Mouse (Mus musculus) intestine, embryonic 15.5 days (tissue): ENCODE data around the gene Haus3. TPM values are rescaled to one million over a fixed set of nuclear protein-coding genes. Genes with fewer than 3 reads are reported as not detected.

Experiments
- ATAC-seq: fragments of 200-750 bp; cut with Nextera tagmentation; 2 replicates; pipeline ENCODE4 v1.8.0; 2017; ENCODE audit warnings: moderate TSS enrichment, moderate library complexity
- H3K27ac ChIP-seq: fragments of 300-500 bp; sonication (generic); 2 replicates; pipeline ENCODE4 v1.5.1; 2015; ENCODE audit warnings: mild to moderate bottlenecking, inconsistent platforms
- H3K27me3 ChIP-seq: fragments of 300-500 bp; sonication (generic); replicated peaks from 2 replicates; pipeline ENCODE4 v1.6.1; 2015; ENCODE audit warnings: inconsistent platforms
- H3K36me3 ChIP-seq: fragments of 300-500 bp; sonication (generic); 2 replicates; pipeline ENCODE4 v1.6.1; 2015; ENCODE audit warnings: inconsistent platforms
- H3K4me1 ChIP-seq: fragments of 300-500 bp; sonication (generic); replicated peaks from 2 replicates; pipeline ENCODE4 v1.6.1; 2015; ENCODE audit warnings: inconsistent platforms
- H3K4me2 ChIP-seq: fragments of 300-500 bp; sonication (generic); replicated peaks from 2 replicates; pipeline ENCODE4 v1.6.1; 2015; ENCODE audit warnings: mild to moderate bottlenecking, inconsistent platforms
- H3K4me3 ChIP-seq: fragments of 300-500 bp; sonication (generic); replicated peaks from 2 replicates; pipeline ENCODE4 v1.5.1; 2015; ENCODE audit warnings: inconsistent platforms
- H3K9ac ChIP-seq: fragments of 300-500 bp; sonication (generic); 2 replicates; pipeline ENCODE4 v1.6.1; 2015; ENCODE audit warnings: inconsistent platforms
- H3K9me3 ChIP-seq: fragments of 300-500 bp; sonication (generic); 2 replicates; pipeline ENCODE4 v1.6.1; 2016; ENCODE audit warnings: inconsistent platforms
- WGBS: fragments of 180-500 bp; shearing (Covaris S2); methylation state at CpG from one replicate; pipeline ENCODE4 v1.1.7; 2015; 5-methylcytosine and 5-hydroxymethylcytosine counted together
- polyA plus RNA-seq: library from polyadenylated mRNA; unstranded; fragments of >200 nt; fragmentation: Nextera tagmentation; extraction: Ambion mirVana; gene quantifications from 2 replicates; pipeline ENCODE4 v1.2.1, GENCODE M21; 2015

The Haus3 gene
- polyA plus RNA-seq: 30.1 and 34.4 TPM in 2 replicates

DNA sequence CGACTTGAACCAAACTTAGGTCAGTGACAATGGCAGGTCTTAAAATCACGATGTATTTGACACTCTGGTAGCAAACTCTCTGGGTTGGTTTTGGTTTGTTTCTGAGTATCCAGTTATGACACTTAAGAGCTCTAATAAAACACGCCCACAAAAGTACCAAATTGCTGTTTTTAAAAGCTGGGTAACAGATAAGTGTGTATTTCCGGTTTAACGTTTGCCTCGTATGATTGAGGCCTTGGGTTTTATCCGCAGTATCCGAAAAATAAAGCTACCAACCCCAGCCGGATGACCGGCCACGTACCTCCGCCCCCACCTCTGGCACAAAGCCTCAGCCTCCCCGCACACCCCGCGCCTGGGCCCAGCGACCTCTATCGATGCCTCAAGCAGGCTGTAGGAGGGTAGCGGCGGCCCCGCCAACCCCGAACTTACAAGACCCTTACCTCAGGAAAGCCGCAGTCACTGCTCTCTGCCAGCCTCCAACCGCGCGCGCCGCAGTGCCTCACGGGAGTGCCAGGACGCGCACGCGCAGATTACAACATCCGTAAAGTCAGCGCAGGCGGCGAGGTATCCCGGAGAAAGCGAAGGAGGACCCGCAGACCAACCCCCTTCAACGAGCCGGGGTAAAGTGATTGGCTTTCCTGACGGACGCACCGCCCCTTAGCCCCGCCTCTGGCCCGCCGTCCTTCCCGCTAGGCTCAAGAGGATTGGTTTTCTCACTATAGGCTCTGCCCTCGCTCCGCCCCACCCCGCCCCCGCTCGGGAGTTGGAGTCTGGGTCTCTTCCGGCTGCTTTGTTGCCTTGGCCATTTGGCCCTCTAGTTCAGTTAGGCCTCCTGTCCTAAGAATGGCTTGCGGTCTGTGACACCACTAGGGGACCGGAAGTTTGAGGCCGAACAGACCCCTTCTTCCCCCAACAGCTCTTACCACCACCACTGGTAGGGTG is at the start of gene Haus3, which contains the start of gene Poln:
Gene Haus3, minus strand, starts transcription at position 578 of the 942 bp plus-strand sequence.
Gene Poln, minus strand, starts transcription at position 499 of the 942 bp plus-strand sequence.
- H3K4me2 ChIP-seq: peak within 1 kb of the TSS; percentile 71
- no peaks in the 10 kb centered on the region for H3K4me1 ChIP-seq
- H3K9ac ChIP-seq: peak within 1 kb of the TSS; percentile 77
- WGBS: under 1% methylated on average over 57 of the region's 57 CpGs
- H3K27me3 ChIP-seq: no peaks in the 10 kb centered on the region
- no peaks in the 10 kb centered on the region for H3K36me3 ChIP-seq
- no peaks in the 10 kb centered on the region for H3K9me3 ChIP-seq
- H3K4me3 ChIP-seq: peak within 1 kb of the TSS; percentile 62
- peak; percentile 100 for ATAC-seq
- H3K27ac ChIP-seq: peak within 1 kb of the TSS; percentile 87

- 46% methylated on average over 5 of the region's 5 CpGs for WGBS
- ATAC-seq: no peak
- Histone ChIP-seq H3K36me3 (no peaks in the 10 kb centered on the region), H3K4me2 (no peak overlapping the region), H3K4me1 (peaks cover 7% of the 10 kb centered on the region; the same call in 1 of the 2 replicates), H3K4me3 (no peak overlapping the region), H3K27me3 (no peaks in the 10 kb centered on the region), H3K27ac (no peak overlapping the region), H3K9me3 (no peaks in the 10 kb centered on the region), H3K9ac (no peak overlapping the region)
Measured at GRCm38 (mm10) chr5:34218672-34219071, 49.3 kb upstream of the Haus3 start.

GRCm38 (mm10) chr5:34217756-34218155 is 48.4 kb upstream of the Haus3 start:
- WGBS: 42% methylated on average over 9 of the region's 9 CpGs
- H3K9me3 ChIP-seq: no peaks in the 10 kb centered on the region
- ATAC-seq: no peak

DNA sequence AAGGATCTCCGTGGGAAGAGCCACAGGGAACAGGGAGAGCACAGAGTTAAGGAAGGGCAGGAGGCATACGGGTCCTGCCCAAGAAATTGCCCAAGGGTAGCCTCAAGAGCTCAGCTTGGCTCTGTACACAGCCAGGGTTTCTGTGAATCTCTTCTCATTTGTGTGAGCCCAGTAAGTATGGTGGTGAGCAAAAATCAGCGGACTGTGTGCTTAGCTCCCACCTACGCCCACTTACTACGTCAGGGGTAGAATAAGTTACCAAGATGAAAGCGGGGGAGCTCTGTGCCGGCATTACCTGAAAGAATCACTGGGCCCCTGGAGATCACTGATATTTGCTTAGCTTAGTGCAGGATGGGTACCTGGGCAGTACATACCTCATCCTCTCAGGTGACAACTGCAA is 46.7 kb upstream of the Haus3 start:
- Histone ChIP-seq H3K36me3 (no peaks in the 10 kb centered on the region), H3K27me3 (no peaks in the 10 kb centered on the region), H3K9me3 (no peaks in the 10 kb centered on the region), H3K9ac (no peak overlapping the region), H3K27ac (no peak overlapping the region), H3K4me3 (no peak overlapping the region), H3K4me2 (no peak overlapping the region), H3K4me1 (peaks cover 9% of the 10 kb centered on the region; the same call in 1 of the 2 replicates)
- 75% methylated on average over 7 of the region's 7 CpGs for WGBS
- no peak for ATAC-seq

More at GRCm38 (mm10) chr5:34217756-34218155, 48.4 kb upstream of the Haus3 start:
- H3K27ac ChIP-seq: no peak overlapping the region
- no peaks in the 10 kb centered on the region for H3K27me3 ChIP-seq
- H3K4me2 ChIP-seq: no peak overlapping the region
- no peaks in the 10 kb centered on the region for H3K36me3 ChIP-seq
- peaks cover 9% of the 10 kb centered on the region; the same call in 1 of the 2 replicates for H3K4me1 ChIP-seq
- H3K4me3 ChIP-seq: no peak overlapping the region
- no peak overlapping the region for H3K9ac ChIP-seq

GRCm38 (mm10) chr5:34213659-34214058 is 44.3 kb upstream of the Haus3 start:
- ATAC-seq: no peak
- H3K4me3 ChIP-seq: no peak overlapping the region
- H3K36me3 ChIP-seq: no peaks in the 10 kb centered on the region
- H3K27me3 ChIP-seq: no peaks in the 10 kb centered on the region
- no peak overlapping the region for H3K27ac ChIP-seq
- 54% methylated on average over 8 of the region's 8 CpGs for WGBS
- H3K4me1 ChIP-seq: peaks cover 6% of the 10 kb centered on the region; the same call in 1 of the 2 replicates
- H3K4me2 ChIP-seq: no peak overlapping the region
- H3K9ac ChIP-seq: no peak overlapping the region
- H3K9me3 ChIP-seq: no peaks in the 10 kb centered on the region

GRCm38 (mm10) chr5:34210279-34210678 is 41.0 kb upstream of the Haus3 start:
- Histone ChIP-seq H3K9me3 (no peaks in the 10 kb centered on the region), H3K27me3 (no peaks in the 10 kb centered on the region), H3K9ac (no peak overlapping the region), H3K36me3 (no peaks in the 10 kb centered on the region), H3K4me2 (no peak overlapping the region), H3K4me1 (peaks cover 4% of the 10 kb centered on the region; the same call in 1 of the 2 replicates), H3K4me3 (no peak overlapping the region), H3K27ac (no peak overlapping the region)
- WGBS: 3% methylated on average over 1 of the region's 1 CpGs
- peak; percentile 77 for ATAC-seq

GRCm38 (mm10) chr5:34207503-34207902 is 38.2 kb upstream of the Haus3 start:
- no peak for ATAC-seq
- H3K9me3 ChIP-seq: no peaks in the 10 kb centered on the region
- no peak overlapping the region for H3K27ac ChIP-seq
- H3K4me2 ChIP-seq: no peak overlapping the region
- no peaks in the 10 kb centered on the region for H3K36me3 ChIP-seq
- H3K4me3 ChIP-seq: no peak overlapping the region
- WGBS: 26% methylated on average over 3 of the region's 3 CpGs
- no peaks in the 10 kb centered on the region for H3K27me3 ChIP-seq
- no peak overlapping the region for H3K9ac ChIP-seq
- H3K4me1 ChIP-seq: no peaks in the 10 kb centered on the region

- no peak overlapping the region for H3K4me3 ChIP-seq
- ATAC-seq: no peak
- no peak overlapping the region for H3K27ac ChIP-seq
- no peaks in the 10 kb centered on the region for H3K4me1 ChIP-seq
- H3K36me3 ChIP-seq: no peaks in the 10 kb centered on the region
- 84% methylated on average over 2 of the region's 2 CpGs for WGBS
- H3K27me3 ChIP-seq: no peaks in the 10 kb centered on the region
- no peaks in the 10 kb centered on the region for H3K9me3 ChIP-seq
- no peak overlapping the region for H3K9ac ChIP-seq
- no peak overlapping the region for H3K4me2 ChIP-seq
Measured at GRCm38 (mm10) chr5:34205788-34206187, 36.5 kb upstream of the Haus3 start.

DNA sequence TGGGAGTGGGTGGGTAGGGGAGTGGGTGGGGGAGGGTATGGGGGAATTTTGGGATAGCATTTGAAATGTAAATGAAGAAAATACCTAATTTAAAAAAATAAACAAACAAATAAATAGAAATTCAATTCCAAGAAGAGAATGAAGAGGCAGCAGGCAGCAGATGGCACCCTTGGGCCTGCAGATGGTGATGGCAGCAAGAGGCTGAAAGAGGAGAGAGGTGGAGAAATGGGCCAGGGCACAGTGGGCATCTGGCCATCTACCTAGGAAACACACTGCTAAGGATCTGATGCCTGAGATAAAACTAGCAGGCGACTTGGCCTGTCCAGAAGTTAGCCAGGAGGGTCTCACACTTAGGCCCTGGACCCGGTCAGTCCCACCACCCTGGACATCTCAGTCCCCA is 35.6 kb upstream of the Haus3 start:
- Histone ChIP-seq H3K9me3 (no peaks in the 10 kb centered on the region), H3K36me3 (no peaks in the 10 kb centered on the region), H3K27ac (no peak overlapping the region), H3K27me3 (no peaks in the 10 kb centered on the region), H3K4me1 (no peaks in the 10 kb centered on the region), H3K4me3 (no peak overlapping the region), H3K9ac (no peak overlapping the region), H3K4me2 (no peak overlapping the region)
- WGBS: 88% methylated on average over 2 of the region's 2 CpGs
- ATAC-seq: no peak

GRCm38 (mm10) chr5:34202006-34202405 is 32.7 kb upstream of the Haus3 start:
- Histone ChIP-seq H3K36me3 (no peaks in the 10 kb centered on the region), H3K4me3 (no peak overlapping the region), H3K9ac (no peak overlapping the region), H3K9me3 (no peaks in the 10 kb centered on the region), H3K27ac (no peak overlapping the region), H3K4me1 (no peaks in the 10 kb centered on the region), H3K27me3 (no peaks in the 10 kb centered on the region), H3K4me2 (no peak overlapping the region)
- no peak for ATAC-seq
- 73% methylated on average over 4 of the region's 4 CpGs for WGBS

DNA sequence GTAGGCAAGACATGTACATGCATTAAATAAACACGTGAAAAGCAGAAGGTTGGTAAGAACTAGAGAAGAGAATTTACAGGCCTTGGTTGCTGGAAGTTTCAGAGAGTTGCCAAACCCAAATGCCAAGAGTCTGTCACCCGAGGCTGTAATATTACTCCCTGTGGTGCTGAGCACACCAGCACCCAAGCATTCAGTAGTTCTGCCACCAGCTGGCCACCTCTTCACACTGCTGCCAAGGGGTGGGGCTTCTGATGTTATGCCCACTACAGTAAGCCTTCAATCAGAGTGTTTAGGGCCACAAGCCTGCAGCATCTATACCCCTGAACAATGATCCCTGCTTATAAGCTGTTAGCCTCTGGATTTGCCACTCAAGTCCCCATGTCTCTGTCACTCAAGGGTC is 32.1 kb upstream of the Haus3 start:
- ATAC-seq: no peak
- 71% methylated on average over 2 of the region's 2 CpGs for WGBS
- Histone ChIP-seq H3K9ac (no peak overlapping the region), H3K36me3 (no peaks in the 10 kb centered on the region), H3K4me1 (no peaks in the 10 kb centered on the region), H3K4me3 (no peak overlapping the region), H3K9me3 (no peaks in the 10 kb centered on the region), H3K27ac (no peak overlapping the region), H3K27me3 (no peaks in the 10 kb centered on the region), H3K4me2 (no peak overlapping the region)

DNA sequence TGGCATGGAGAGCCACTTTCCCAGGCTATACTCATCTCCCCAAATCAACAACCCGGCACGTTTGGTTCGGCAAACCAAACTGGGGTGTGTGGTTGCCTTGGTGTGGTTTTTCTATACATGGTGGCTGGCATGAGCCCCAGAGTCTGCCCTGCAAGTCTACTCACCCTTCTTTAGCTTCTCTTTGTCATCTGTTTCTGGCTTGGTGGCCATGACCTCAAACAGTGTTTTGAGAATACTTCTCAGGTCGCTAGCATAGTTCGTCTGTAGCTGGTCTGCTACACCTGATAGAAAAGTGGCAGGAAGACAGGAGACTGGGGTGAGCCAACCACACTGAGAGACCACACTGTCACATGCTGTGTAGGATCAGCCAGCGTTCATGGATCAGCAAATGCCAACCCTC is 29.3 kb upstream of the Haus3 start:
- Histone ChIP-seq H3K36me3 (no peaks in the 10 kb centered on the region), H3K27ac (no peak overlapping the region), H3K4me1 (no peaks in the 10 kb centered on the region), H3K4me3 (no peak overlapping the region), H3K27me3 (no peaks in the 10 kb centered on the region), H3K9me3 (no peaks in the 10 kb centered on the region), H3K9ac (no peak overlapping the region), H3K4me2 (no peak overlapping the region)
- no peak for ATAC-seq
- WGBS: 85% methylated on average over 6 of the region's 6 CpGs

DNA sequence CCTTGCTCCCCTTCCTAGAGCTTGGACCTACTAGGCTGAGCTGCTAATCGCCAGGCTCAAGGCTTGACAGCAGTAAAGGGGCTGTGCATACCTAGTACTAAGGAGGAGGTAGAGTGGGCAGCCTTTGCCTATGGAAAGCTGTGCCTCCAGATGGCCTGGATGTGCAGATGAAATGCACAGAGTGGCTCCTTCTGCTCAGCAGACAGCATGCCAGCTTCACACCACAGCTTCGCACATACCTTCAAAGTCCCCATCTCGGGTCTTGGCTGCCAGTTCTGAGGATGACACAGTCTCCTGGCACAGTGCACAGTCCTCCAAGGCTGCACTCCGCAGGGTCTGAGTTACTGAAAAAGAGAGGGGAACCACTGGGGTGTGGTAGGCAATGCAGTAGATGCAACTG is 27.9 kb upstream of the Haus3 start:
- no peak for ATAC-seq

More for the DNA sequence above, 27.9 kb upstream of the Haus3 start:
- H3K4me1 ChIP-seq: no peaks in the 10 kb centered on the region
- H3K9me3 ChIP-seq: no peaks in the 10 kb centered on the region
- H3K9ac ChIP-seq: no peak overlapping the region
- no peaks in the 10 kb centered on the region for H3K36me3 ChIP-seq
- H3K4me3 ChIP-seq: no peak overlapping the region
- no peak overlapping the region for H3K27ac ChIP-seq
- no peak overlapping the region for H3K4me2 ChIP-seq
- H3K27me3 ChIP-seq: no peaks in the 10 kb centered on the region
- WGBS: 89% methylated on average over 4 of the region's 4 CpGs
